Mouse (Mus musculus): ENCODE measurements around the gene Kntc1. TPM values are rescaled to one million over a fixed set of nuclear protein-coding genes. Genes with fewer than 3 reads are reported as not detected.

Gene Kntc1
- total and polyA plus RNA-seq, 2 experiments from 2014 or later: 4.1 to 7.1 TPM

DNA sequence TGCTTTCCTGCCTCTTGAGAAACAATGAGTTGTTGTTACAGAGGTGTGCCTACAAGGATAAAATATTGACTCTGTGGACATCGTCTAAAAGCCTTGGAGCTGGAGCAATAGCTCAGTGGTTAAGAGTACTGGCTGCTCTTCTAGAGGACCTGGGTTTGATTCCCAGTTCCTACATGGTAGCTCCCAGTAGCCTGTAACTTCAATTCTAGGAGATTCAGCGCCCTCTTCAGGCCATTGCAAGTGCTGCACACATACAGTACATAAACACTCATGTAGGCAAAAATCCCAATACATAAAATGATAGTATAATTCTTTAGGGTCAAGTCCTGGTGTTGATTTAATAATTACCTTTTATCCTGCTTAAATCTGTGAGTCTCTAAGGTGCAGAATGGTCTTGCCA lies 43.6 kb downstream of the Kntc1 start:
- H3K9me3 ChIP-seq (ENCODE audit: low read length): no peaks in the 10 kb centered on the region
- DNase-seq (ENCODE audit: low spot score): no peak
- H3K36me3 ChIP-seq (ENCODE audit: insufficient read depth, low read length): no peaks in the 10 kb centered on the region; the same call in 1 of the 2 replicates
- no peak overlapping the region for H3K4me3 ChIP-seq (ENCODE audit: low read length)
- H3K4me1 ChIP-seq (ENCODE audit: insufficient read depth, low read length): no peaks in the 10 kb centered on the region
- no peak overlapping the region for H3K9ac ChIP-seq (replicated peaks; ENCODE audit: low read length)
- no peak for ATAC-seq
- no peak for TF ChIP-seq CTCF (IDR thresholded peaks at IDR 0.05; ENCODE audit: low read depth)
- WGBS: 88% methylated on average over 2 of the region's 2 CpGs
- no peak overlapping the region for H3K27ac ChIP-seq
- H3K4me2 ChIP-seq (ENCODE audit: low read depth, low read length): no peak overlapping the region
- no peaks in the 10 kb centered on the region for H3K27me3 ChIP-seq (ENCODE audit: insufficient read depth, low read length)

DNA sequence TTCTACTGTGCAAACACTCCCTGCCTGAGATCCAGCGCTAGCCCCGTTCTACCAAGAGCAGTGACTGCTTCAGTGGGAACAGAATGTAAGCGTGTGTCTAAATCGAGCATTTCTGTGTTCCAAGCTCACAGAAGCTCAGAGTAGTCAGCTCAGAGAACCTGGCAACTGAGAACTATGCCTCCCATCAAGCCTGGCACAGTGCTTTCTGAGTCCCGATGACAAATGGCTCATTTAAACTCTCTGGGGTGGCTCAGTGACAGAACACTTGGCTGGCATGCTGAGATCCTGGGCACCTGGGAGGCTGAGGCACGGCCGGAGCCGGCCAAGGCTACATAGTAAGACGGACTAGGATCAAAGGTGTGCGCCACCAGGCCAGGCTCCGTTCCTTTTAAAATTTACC lies 56.8 kb downstream of the Kntc1 start:
- H3K9ac ChIP-seq (replicated peaks; ENCODE audit: low read length): no peak overlapping the region
- H3K4me2 ChIP-seq (ENCODE audit: low read depth, low read length): no peak overlapping the region
- no peak overlapping the region for H3K27ac ChIP-seq
- H3K27me3 ChIP-seq (ENCODE audit: insufficient read depth, low read length): no peaks in the 10 kb centered on the region
- H3K36me3 ChIP-seq (ENCODE audit: insufficient read depth, low read length): no peaks in the 10 kb centered on the region
- DNase-seq (ENCODE audit: low spot score): peak; percentile 45
- H3K9me3 ChIP-seq (ENCODE audit: low read length): no peaks in the 10 kb centered on the region
- no peaks in the 10 kb centered on the region for H3K4me1 ChIP-seq (ENCODE audit: insufficient read depth, low read length)
- ATAC-seq: no peak
- 75% methylated on average over 11 of the region's 11 CpGs for WGBS
- no peak overlapping the region for H3K4me3 ChIP-seq (ENCODE audit: low read length)
- TF ChIP-seq CTCF (IDR thresholded peaks at IDR 0.05; ENCODE audit: low read depth): no peak

DNA sequence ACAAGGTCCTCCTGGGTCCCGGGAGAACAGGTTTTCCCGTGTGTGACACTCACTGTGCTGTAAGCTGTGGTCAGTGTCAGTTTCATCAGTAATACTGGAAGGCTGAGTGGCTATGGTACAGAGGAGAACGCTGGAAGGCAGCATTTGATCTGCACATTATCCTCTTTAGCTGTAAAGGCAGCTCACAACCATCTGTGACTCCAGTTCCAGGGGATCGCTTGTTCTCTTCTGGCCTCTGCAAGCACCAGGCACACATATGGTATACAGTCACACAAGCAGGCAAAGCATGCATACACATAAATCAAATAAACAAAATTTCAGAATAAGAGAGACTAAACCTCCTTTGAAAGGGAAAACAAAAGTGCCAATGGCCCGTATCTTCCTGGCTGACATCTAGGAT lies 59.0 kb downstream of the Kntc1 start:
- TF ChIP-seq CTCF (IDR thresholded peaks at IDR 0.05; ENCODE audit: low read depth): no peak
- H3K27me3 ChIP-seq (ENCODE audit: insufficient read depth, low read length): no peaks in the 10 kb centered on the region
- no peak overlapping the region for H3K4me2 ChIP-seq (ENCODE audit: low read depth, low read length)
- no peaks in the 10 kb centered on the region for H3K9me3 ChIP-seq (ENCODE audit: low read length)
- no peak for DNase-seq (ENCODE audit: low spot score)
- H3K4me3 ChIP-seq (ENCODE audit: low read length): no peak overlapping the region
- no peak overlapping the region for H3K27ac ChIP-seq
- 85% methylated on average over 5 of the region's 5 CpGs for WGBS
- H3K4me1 ChIP-seq (ENCODE audit: insufficient read depth, low read length): no peaks in the 10 kb centered on the region
- H3K9ac ChIP-seq (replicated peaks; ENCODE audit: low read length): no peak overlapping the region
- H3K36me3 ChIP-seq (ENCODE audit: insufficient read depth, low read length): no peaks in the 10 kb centered on the region
- ATAC-seq: no peak

DNA sequence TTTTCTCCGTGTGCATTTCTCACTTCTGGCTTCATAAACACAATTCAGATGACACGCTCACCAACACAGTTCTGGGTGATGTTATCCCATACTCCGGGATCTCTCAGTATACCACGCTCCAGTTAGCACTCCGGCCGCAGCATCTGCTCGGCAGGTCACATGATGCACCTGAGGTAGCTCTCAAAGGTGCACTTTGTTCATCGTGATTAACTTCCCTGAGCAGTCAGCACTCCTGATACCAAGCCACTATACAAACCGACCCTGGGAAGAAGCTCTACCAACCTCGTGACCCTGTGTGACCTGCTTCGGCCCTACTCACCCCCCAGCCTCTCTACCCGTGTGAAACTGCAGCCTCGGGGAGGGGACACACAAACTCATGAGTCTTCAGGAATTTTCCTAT lies 59.6 kb downstream of the Kntc1 start:
- no peaks in the 10 kb centered on the region for H3K36me3 ChIP-seq (ENCODE audit: insufficient read depth, low read length)
- ATAC-seq (no peak), DNase-seq (ENCODE audit: low spot score) (no peak)
- no peaks in the 10 kb centered on the region for H3K4me1 ChIP-seq (ENCODE audit: insufficient read depth, low read length)
- no peaks in the 10 kb centered on the region for H3K27me3 ChIP-seq (ENCODE audit: insufficient read depth, low read length)
- TF ChIP-seq CTCF (IDR thresholded peaks at IDR 0.05; ENCODE audit: low read depth): no peak
- no peak overlapping the region for H3K4me2 ChIP-seq (ENCODE audit: low read depth, low read length)
- no peaks in the 10 kb centered on the region for H3K9me3 ChIP-seq (ENCODE audit: low read length)
- no peak overlapping the region for H3K9ac ChIP-seq (replicated peaks; ENCODE audit: low read length)
- no peak overlapping the region for H3K27ac ChIP-seq
- 90% methylated on average over 13 of the region's 13 CpGs for WGBS
- no peak overlapping the region for H3K4me3 ChIP-seq (ENCODE audit: low read length)

DNA sequence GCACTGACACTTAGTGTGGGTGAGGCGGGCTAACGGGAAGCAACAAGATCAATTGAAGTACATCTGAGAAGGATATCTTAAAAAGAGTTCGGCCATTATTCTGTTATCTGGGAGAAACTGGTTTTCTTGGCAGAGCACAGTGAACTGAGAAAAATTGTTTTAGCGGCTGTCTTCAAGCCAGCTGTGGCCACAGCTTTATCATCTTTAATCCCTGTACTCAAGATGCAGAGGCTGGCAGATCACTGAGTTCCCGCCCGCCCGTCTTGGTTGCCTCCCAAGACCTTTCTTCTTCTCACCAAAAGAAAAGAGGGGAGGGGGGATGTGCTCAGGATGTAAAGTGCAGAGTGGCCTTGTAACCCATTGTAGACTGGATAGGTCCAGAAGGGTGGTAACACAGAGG lies 67.4 kb downstream of the Kntc1 start:
- no peaks in the 10 kb centered on the region for H3K36me3 ChIP-seq (ENCODE audit: insufficient read depth, low read length)
- H3K27me3 ChIP-seq (ENCODE audit: insufficient read depth, low read length): no peaks in the 10 kb centered on the region
- H3K4me2 ChIP-seq (ENCODE audit: low read depth, low read length): no peak overlapping the region
- no peaks in the 10 kb centered on the region for H3K4me1 ChIP-seq (ENCODE audit: insufficient read depth, low read length)
- no peak for DNase-seq (ENCODE audit: low spot score)
- TF ChIP-seq CTCF (IDR thresholded peaks at IDR 0.05; ENCODE audit: low read depth): no peak
- ATAC-seq: no peak
- H3K9ac ChIP-seq (replicated peaks; ENCODE audit: low read length): no peak overlapping the region
- no peak overlapping the region for H3K4me3 ChIP-seq (ENCODE audit: low read length)
- 76% methylated on average over 7 of the region's 7 CpGs for WGBS
- H3K9me3 ChIP-seq (ENCODE audit: low read length): no peaks in the 10 kb centered on the region
- no peak overlapping the region for H3K27ac ChIP-seq

DNA sequence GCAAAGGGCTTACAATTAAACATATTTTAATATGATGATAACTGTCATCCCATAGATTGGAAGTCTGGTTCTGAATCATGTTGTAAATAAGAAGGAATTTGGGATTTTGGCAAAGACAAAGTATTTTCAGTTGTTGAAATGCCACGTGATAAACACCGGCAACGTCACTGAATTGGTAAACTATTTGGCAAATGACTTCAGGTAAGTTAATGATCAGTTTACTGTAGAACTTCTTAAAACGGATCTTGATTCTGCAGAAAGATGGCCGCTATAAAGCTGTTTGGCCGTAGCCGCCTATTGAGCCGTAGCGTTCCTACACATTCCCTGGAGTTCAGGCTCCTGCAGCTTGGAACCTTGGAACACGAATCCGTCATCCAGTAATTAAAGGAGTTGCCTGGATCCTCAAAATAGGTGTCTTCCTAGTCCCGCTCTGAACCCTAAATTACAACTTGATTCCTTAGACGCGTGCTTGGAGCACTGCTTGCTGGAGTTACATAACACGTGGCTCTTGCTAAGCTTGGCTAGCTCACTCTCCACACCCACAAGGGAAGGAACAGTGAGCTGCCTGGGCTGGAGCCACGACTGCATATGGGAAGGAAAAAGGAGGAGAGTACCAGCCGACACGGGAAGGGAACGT lies 69.5 kb downstream of the Kntc1 start:
- WGBS: 89% methylated on average over 19 of the region's 19 CpGs

DNA sequence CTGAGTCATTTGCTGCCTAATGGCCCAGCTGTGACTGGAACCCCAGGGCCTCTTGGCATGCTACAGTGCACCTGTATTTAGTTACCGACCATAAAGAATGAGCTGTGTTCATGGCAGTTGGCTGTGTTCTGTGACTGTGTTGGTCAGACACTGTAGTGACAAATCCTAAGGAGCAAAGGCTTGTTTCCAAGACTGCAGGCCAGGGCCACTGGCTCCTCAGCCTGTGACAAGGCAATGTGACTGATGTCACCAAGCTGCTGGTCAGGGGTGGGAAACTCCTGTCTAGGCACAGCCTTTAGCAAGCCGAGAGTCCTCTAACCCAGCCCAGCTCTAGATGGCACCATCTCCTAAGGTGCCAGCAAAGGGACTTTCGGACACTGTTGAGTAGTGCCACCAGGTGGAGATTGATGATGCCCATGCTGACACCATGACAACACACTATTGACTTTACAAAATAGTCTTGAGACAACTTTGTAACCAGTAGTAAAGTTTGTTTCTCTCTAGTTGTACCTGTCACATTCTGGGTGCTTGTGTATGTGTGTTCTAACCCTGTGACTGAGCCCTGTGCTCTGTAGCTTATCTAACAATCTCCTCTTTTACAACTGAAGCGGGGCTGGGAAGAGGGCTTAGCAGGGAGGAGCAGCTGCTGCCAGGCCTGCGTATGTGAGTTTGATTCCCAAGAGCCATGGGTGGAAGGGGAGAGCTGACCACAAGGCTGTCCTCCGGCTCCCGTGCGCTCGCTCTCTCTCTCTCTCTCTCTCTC lies 71.2 kb downstream of the Kntc1 start:
- Histone ChIP-seq H3K27me3 (ENCODE audit: insufficient read depth, low read length) (no peaks in the 10 kb centered on the region), H3K9me3 (ENCODE audit: low read length) (no peaks in the 10 kb centered on the region), H3K9ac (replicated peaks; ENCODE audit: low read length) (no peak overlapping the region), H3K4me1 (ENCODE audit: insufficient read depth, low read length) (no peaks in the 10 kb centered on the region), H3K27ac (no peak overlapping the region), H3K36me3 (ENCODE audit: insufficient read depth, low read length) (no peaks in the 10 kb centered on the region), H3K4me2 (ENCODE audit: low read depth, low read length) (no peak overlapping the region), H3K4me3 (ENCODE audit: low read length) (no peak overlapping the region)
- DNase-seq (ENCODE audit: low spot score) (no peak), ATAC-seq (no peak)
- peak; percentile 47 for TF ChIP-seq CTCF (IDR thresholded peaks at IDR 0.05; ENCODE audit: low read depth)
- 76% methylated on average over 9 of the region's 9 CpGs for WGBS

More for the DNA sequence above, 69.5 kb downstream of the Kntc1 start:
- H3K4me3 ChIP-seq (ENCODE audit: low read length): no peak overlapping the region
- no peaks in the 10 kb centered on the region for H3K9me3 ChIP-seq (ENCODE audit: low read length)
- H3K4me1 ChIP-seq (ENCODE audit: insufficient read depth, low read length): no peaks in the 10 kb centered on the region
- TF ChIP-seq CTCF (IDR thresholded peaks at IDR 0.05; ENCODE audit: low read depth): no peak
- H3K27ac ChIP-seq: no peak overlapping the region
- no peak overlapping the region for H3K9ac ChIP-seq (replicated peaks; ENCODE audit: low read length)
- H3K4me2 ChIP-seq (ENCODE audit: low read depth, low read length): no peak overlapping the region
- ATAC-seq (no peak), DNase-seq (ENCODE audit: low spot score) (no peak)
- no peaks in the 10 kb centered on the region for H3K27me3 ChIP-seq (ENCODE audit: insufficient read depth, low read length)
- H3K36me3 ChIP-seq (ENCODE audit: insufficient read depth, low read length): no peaks in the 10 kb centered on the region
